Mouse (Mus musculus): ENCODE measurements at regions not wholly inside any gene's neighbourhood (a gene's known extent, or its start where the extent isn't known, plus 50 kb on each side); places are given as distances from the start of the nearest gene placed in this dataset.

GRCm38 (mm10) chr16:77789206-77789605 is 187.3 kb upstream of the Gm11146 start:
- TF ChIP-seq CTCF (IDR thresholded peaks at IDR 0.05; ENCODE audit: low read depth), result no peak
- no peak for TF ChIP-seq EP300 (IDR thresholded peaks at IDR 0.05; ENCODE audit: low read depth)

Data from liver, embryonic 14.5 days (tissue).